Mouse (Mus musculus): ENCODE measurements around the gene Foxn3. TPM values are rescaled to one million over a fixed set of nuclear protein-coding genes. Genes with fewer than 3 reads are reported as not detected.
A peak's percentile ranks its signal among the peaks of the same experiment; 100 is the strongest.

Foxn3 gene
- polyA plus RNA-seq, 1 experiment: 61.0 TPM

DNA sequence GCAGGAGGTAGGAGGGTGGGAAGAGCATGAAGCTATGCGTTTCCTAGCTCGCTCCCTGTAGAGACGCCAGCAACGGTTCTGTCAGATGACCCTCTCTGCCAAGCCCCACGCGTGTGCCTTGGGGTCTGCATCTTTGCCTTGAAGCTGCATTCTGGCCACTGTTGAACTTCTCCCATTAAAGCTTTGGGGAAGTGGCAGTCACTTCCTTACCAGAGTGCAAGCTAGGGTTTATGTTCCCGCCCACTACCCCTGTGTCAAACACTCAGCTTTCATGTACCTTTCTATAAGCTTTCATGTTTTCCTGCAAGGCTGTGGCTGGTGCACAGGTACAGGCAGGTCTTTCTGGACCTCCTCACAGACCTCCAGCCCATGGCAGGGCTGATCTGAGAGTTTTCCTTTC is 409.2 kb downstream of the Foxn3 start:
- no peak overlapping the region for H3K27ac ChIP-seq (ENCODE audit: insufficient read depth, low read length)
- peaks cover 7% of the 10 kb centered on the region; the same call in 1 of the 2 replicates for H3K9me3 ChIP-seq (replicated peaks; ENCODE audit: control insufficient read depth, insufficient read depth, low read length, poor library complexity, severe bottlenecking)

DNA sequence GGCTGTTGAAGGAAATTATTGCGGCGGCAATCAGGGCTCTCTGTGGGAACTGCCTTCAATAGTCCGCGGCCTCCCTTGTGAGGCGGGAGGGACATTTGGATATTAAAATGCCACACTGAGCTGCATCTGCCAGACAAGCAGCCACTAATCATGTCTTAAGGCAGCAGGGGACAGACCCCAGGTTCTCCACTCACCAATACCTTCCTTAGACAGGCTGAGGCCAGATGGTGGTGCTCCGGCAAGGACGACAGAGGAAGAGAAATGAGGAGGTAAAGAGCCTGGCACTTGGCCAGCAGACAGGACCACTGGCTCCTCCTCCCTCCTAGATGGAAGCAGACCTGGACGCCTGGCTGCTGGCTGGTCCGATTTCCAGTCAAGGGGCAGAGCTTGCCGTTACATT is 409.7 kb downstream of the Foxn3 start:
- Histone ChIP-seq H3K27ac (ENCODE audit: insufficient read depth, low read length) (no peak overlapping the region), H3K9ac (ENCODE audit: low read depth, poor library complexity, severe bottlenecking) (no peak overlapping the region), H3K36me3 (ENCODE audit: control insufficient read depth, insufficient read depth, low read length, poor library complexity, severe bottlenecking) (no peaks in the 10 kb centered on the region), H3K4me1 (ENCODE audit: control insufficient read depth, insufficient read depth, low read length) (no peaks in the 10 kb centered on the region), H3K9me3 (replicated peaks; ENCODE audit: control insufficient read depth, insufficient read depth, low read length, poor library complexity, severe bottlenecking) (peaks cover 10% of the 10 kb centered on the region; the same call in 1 of the 2 replicates), H3K27me3 (ENCODE audit: control insufficient read depth, insufficient read depth, low read length, poor library complexity, severe bottlenecking) (no peaks in the 10 kb centered on the region), H3K4me3 (ENCODE audit: low read depth, low read length) (no peak overlapping the region)
- TF ChIP-seq CTCF (IDR thresholded peaks at IDR 0.05; ENCODE audit: low read depth, low read length) (no peak), POLR2A (IDR thresholded peaks at IDR 0.05; ENCODE audit: insufficient read depth, low read length) (no peak)

More for the DNA sequence above, 409.2 kb downstream of the Foxn3 start:
- H3K9ac ChIP-seq (ENCODE audit: low read depth, poor library complexity, severe bottlenecking): no peak overlapping the region
- no peaks in the 10 kb centered on the region for H3K27me3 ChIP-seq (ENCODE audit: control insufficient read depth, insufficient read depth, low read length, poor library complexity, severe bottlenecking)
- no peaks in the 10 kb centered on the region for H3K36me3 ChIP-seq (ENCODE audit: control insufficient read depth, insufficient read depth, low read length, poor library complexity, severe bottlenecking)
- H3K4me1 ChIP-seq (ENCODE audit: control insufficient read depth, insufficient read depth, low read length): no peaks in the 10 kb centered on the region
- H3K4me3 ChIP-seq (ENCODE audit: low read depth, low read length): no peak overlapping the region
- TF ChIP-seq POLR2A (IDR thresholded peaks at IDR 0.05; ENCODE audit: insufficient read depth, low read length): no peak
- TF ChIP-seq CTCF (IDR thresholded peaks at IDR 0.05; ENCODE audit: low read depth, low read length): no peak
- TF ChIP-seq EP300 (IDR thresholded peaks at IDR 0.05; ENCODE audit: insufficient read depth, low read depth, low read length): no peak

DNA sequence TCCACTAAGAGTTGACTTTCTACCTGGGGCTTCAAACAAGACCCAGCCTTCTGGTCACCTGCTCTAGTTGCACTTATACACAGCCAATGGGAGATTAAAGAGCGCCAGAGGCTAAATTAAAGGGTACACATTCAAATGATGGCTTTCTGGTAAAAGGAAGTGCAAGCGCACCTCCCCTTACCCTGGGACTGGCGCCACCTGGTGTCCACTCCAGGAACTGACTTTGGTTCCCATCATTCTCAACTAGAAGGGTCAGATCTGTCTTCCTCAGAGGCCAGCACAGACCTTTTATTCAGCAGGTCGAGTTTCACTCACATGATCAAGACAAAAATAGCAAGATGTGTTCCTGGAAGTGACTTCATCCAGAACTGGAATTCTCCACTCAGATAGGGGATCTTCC is 413.3 kb downstream of the Foxn3 start:
- Histone ChIP-seq H3K36me3 (ENCODE audit: control insufficient read depth, insufficient read depth, low read length, poor library complexity, severe bottlenecking) (no peaks in the 10 kb centered on the region), H3K4me1 (ENCODE audit: control insufficient read depth, insufficient read depth, low read length) (no peaks in the 10 kb centered on the region), H3K4me3 (ENCODE audit: low read depth, low read length) (no peak overlapping the region), H3K27me3 (ENCODE audit: control insufficient read depth, insufficient read depth, low read length, poor library complexity, severe bottlenecking) (no peaks in the 10 kb centered on the region), H3K9me3 (replicated peaks; ENCODE audit: control insufficient read depth, insufficient read depth, low read length, poor library complexity, severe bottlenecking) (peaks cover 8% of the 10 kb centered on the region; the same call in 1 of the 2 replicates), H3K9ac (ENCODE audit: low read depth, poor library complexity, severe bottlenecking) (no peak overlapping the region), H3K27ac (ENCODE audit: insufficient read depth, low read length) (no peak overlapping the region)
- peak; percentile 85 for TF ChIP-seq CTCF (IDR thresholded peaks at IDR 0.05; ENCODE audit: low read depth, low read length)
- TF ChIP-seq POLR2A (IDR thresholded peaks at IDR 0.05; ENCODE audit: insufficient read depth, low read length): no peak

DNA sequence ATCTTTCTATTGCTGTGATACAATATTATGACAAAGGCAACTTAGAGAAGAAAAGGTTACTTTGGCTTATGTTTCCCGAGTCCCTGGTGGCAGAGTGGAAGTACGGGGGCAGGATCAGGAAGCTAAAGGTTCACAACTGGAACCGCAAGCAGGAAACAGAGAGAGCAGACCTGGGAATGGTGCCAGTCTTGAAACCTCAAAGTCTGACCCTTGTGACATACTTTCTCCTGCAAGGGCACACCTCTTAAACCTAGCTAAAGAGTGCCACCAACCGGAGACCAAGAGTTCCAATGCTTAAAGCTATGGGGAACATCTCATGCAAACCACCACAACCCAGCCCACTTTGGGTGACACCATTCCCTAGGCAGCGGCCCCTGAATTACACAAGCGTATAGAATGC is 414.2 kb downstream of the Foxn3 start:
- Histone ChIP-seq H3K4me1 (ENCODE audit: control insufficient read depth, insufficient read depth, low read length) (no peaks in the 10 kb centered on the region), H3K36me3 (ENCODE audit: control insufficient read depth, insufficient read depth, low read length, poor library complexity, severe bottlenecking) (no peaks in the 10 kb centered on the region), H3K27me3 (ENCODE audit: control insufficient read depth, insufficient read depth, low read length, poor library complexity, severe bottlenecking) (no peaks in the 10 kb centered on the region), H3K4me3 (ENCODE audit: low read depth, low read length) (no peak overlapping the region), H3K27ac (ENCODE audit: insufficient read depth, low read length) (no peak overlapping the region), H3K9me3 (replicated peaks; ENCODE audit: control insufficient read depth, insufficient read depth, low read length, poor library complexity, severe bottlenecking) (peaks cover 8% of the 10 kb centered on the region; the same call in 1 of the 2 replicates), H3K9ac (ENCODE audit: low read depth, poor library complexity, severe bottlenecking) (no peak overlapping the region)
- TF ChIP-seq CTCF (IDR thresholded peaks at IDR 0.05; ENCODE audit: low read depth, low read length) (no peak), POLR2A (IDR thresholded peaks at IDR 0.05; ENCODE audit: insufficient read depth, low read length) (no peak), EP300 (IDR thresholded peaks at IDR 0.05; ENCODE audit: insufficient read depth, low read depth, low read length) (no peak)

Data from ES-Bruce4 (cell line).